Mouse (Mus musculus): ENCODE measurements around the gene Col8a1.

DNA sequence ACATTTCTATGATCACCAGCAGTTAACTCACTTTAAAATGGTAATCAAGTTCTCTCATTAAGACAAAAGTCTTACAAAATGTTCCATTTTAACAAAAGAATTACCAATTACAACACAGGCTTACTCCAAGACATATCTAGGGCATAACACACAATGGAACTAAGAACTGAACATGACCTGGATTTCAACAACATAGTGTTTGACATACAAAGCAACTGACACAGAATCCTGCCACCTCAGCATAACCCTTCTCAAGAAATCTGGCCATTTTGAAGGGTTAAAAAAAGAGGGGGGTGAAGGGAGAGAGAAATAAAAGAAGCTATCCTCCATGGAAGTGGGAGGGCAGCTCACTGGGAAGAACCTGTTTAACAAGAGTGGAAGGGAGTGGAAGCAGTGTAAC, 153.5 kb downstream of the Col8a1 start:
- TF ChIP-seq POLR2A (IDR thresholded peaks at IDR 0.05; ENCODE audit: low read depth, low read length) (no peak), CTCF (IDR thresholded peaks at IDR 0.05; ENCODE audit: extremely low read depth, insufficient read length, insufficient replicate concordance, low read depth, low read length) (no peak)
